Mouse (Mus musculus) T-helper 2 cell (primary cell): ENCODE data around the gene Nlk.
"Not testable (repeated sequence)": the region's sequence is repeated elsewhere in the genome, so short reads cannot be mapped to it uniquely, and the experiment has no call there.

ENCODE experiments used
- in situ Hi-C: fragments of 300-600 bp; cut with MboI, MseI; formaldehyde crosslinking; loops from one replicate; pipeline ENCODE4 v1.15.1; 2025; ENCODE audit warnings: high pct_unique_total_duplicates

Gene Nlk

GRCm38 (mm10) chr11:78691201-78691600 lies 6.0 kb downstream of the Nlk start:
- in situ Hi-C loops, result loop anchor here (10.0 kb wide), 1 partner anchor 64 kb away; the partner anchor contains the start of gene Ccnq

GRCm38 (mm10) chr11:78690547-78690946 lies 6.6 kb downstream of the Nlk start:
- in situ Hi-C loops, result loop anchor here (10.0 kb wide), 1 partner anchor 64 kb away; the partner anchor contains the start of gene Ccnq

- in situ Hi-C loops, result no loop called here
These were observed 16.1 kb downstream of the Nlk start for GRCm38 (mm10) chr11:78681058-78681457.

GRCm38 (mm10) chr11:78678761-78679160 lies 18.4 kb downstream of the Nlk start:
- in situ Hi-C loops, result no loop called here

GRCm38 (mm10) chr11:78668647-78669046 lies 28.5 kb downstream of the Nlk start:
- in situ Hi-C loops, result no loop called here

- in situ Hi-C loops, result no loop called here
These were observed 32.3 kb downstream of the Nlk start for GRCm38 (mm10) chr11:78664853-78665252.

GRCm38 (mm10) chr11:78663916-78664315 lies 33.3 kb downstream of the Nlk start:
- in situ Hi-C loops, result no loop called here

- in situ Hi-C loops, result no loop called here
These were observed 48.0 kb downstream of the Nlk start for GRCm38 (mm10) chr11:78649143-78649542.

GRCm38 (mm10) chr11:78648405-78648804 lies 48.8 kb downstream of the Nlk start:
- in situ Hi-C loops, result not testable (repeated sequence)

GRCm38 (mm10) chr11:78643746-78644145 lies 53.4 kb downstream of the Nlk start:
- in situ Hi-C loops, result no loop called here

- in situ Hi-C loops, result no loop called here
These were observed 55.0 kb downstream of the Nlk start for GRCm38 (mm10) chr11:78642151-78642550.

- in situ Hi-C loops, result no loop called here
These were observed 56.1 kb downstream of the Nlk start for GRCm38 (mm10) chr11:78641088-78641487.

GRCm38 (mm10) chr11:78632782-78633181 lies 64.4 kb downstream of the Nlk start:
- in situ Hi-C loops, result no loop called here

GRCm38 (mm10) chr11:78628871-78629270 lies 68.3 kb downstream of the Nlk start:
- in situ Hi-C loops, result no loop called here

GRCm38 (mm10) chr11:78624377-78624776 lies 72.8 kb downstream of the Nlk start:
- in situ Hi-C loops, result no loop called here

- in situ Hi-C loops, result no loop called here
These were observed 75.2 kb downstream of the Nlk start for GRCm38 (mm10) chr11:78621926-78622325.

- in situ Hi-C loops, result no loop called here
These were observed 77.0 kb downstream of the Nlk start for GRCm38 (mm10) chr11:78620179-78620578.

- in situ Hi-C loops, result loop anchor here (10.0 kb wide), 1 partner anchor 226 kb away; the partner anchor contains the start of gene Foxn1
These were observed 85.9 kb downstream of the Nlk start for GRCm38 (mm10) chr11:78611273-78611672.

- in situ Hi-C loops, result loop anchor here (10.0 kb wide), 2 partner anchors 125 to 225 kb away; partner anchors contain the start of gene Foxn1
These were observed 87.5 kb downstream of the Nlk start for GRCm38 (mm10) chr11:78609657-78610056.

GRCm38 (mm10) chr11:78604826-78605225 lies 92.3 kb downstream of the Nlk start:
- in situ Hi-C loops, result loop anchor here (10.0 kb wide), 1 partner anchor 130 kb away; no protein-coding TSS in a partner anchor

- in situ Hi-C loops, result loop anchor here (10.0 kb wide), 1 partner anchor 132 kb away; no protein-coding TSS in a partner anchor
These were observed 94.4 kb downstream of the Nlk start for GRCm38 (mm10) chr11:78602781-78603180.

- in situ Hi-C loops, result loop anchor here (10.0 kb wide), 1 partner anchor 134 kb away; no protein-coding TSS in a partner anchor
These were observed 96.1 kb downstream of the Nlk start for GRCm38 (mm10) chr11:78600926-78601590.

- in situ Hi-C loops, result loop anchor here (10.0 kb wide), 1 partner anchor 134 kb away; no protein-coding TSS in a partner anchor
These were observed 96.7 kb downstream of the Nlk start for GRCm38 (mm10) chr11:78600496-78600895.
